Mouse (Mus musculus) midbrain, embryonic 11.5 days (tissue): ENCODE results near the gene Polr1a. TPM values are rescaled to one million over a fixed set of nuclear protein-coding genes. Genes with fewer than 3 reads are reported as not detected.

Source experiments
- polyA plus RNA-seq: library from polyadenylated mRNA; unstranded; fragments of >200 nt; fragmentation: Nextera tagmentation; extraction: Ambion mirVana; gene quantifications from 2 replicates; pipeline ENCODE4 v1.2.1, GENCODE M21; 2014

The Polr1a gene
- polyA plus RNA-seq, 1 experiment from 2014 or later = 27.3 TPM

Other genes with a start within 250 kb of the Polr1a start
- gene Reep1, start 201.5 kb upstream of the Polr1a start, polyA plus RNA-seq = 72.1 TPM in 2 replicates
- 58.0 and 58.2 TPM in 2 replicates for gene Mrpl35, start 82.1 kb upstream of the Polr1a start, polyA plus RNA-seq
- gene Immt, start 77.7 kb upstream of the Polr1a start, polyA plus RNA-seq = 186 and 205 TPM in 2 replicates
- 125 and 126 TPM in 2 replicates for gene Ptcd3, start 303 bp upstream of the Polr1a start, polyA plus RNA-seq
- 33.4 and 40.7 TPM in 2 replicates for gene St3gal5, start 188.5 kb downstream of the Polr1a start, polyA plus RNA-seq